In the genomic region with DNA sequence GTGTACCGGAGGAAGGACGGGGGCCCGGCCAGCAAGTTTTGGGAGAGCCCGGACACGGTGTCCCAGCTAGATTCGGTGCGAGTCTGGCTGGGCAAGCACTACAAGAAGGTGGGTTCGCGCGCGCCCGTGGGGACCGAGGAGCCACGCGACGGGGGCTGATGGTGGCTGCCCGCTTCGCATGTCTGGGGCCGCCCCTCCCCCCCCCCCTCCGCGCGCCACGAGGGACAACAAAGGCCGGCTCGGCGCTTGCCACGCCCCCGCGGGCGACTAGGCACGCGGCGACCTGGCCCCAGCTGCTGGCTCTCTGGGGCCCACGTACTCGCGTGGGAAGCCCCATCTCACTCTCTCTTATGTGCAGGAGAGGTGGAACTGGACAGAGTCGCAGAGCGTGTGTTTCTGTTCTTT, we compare ENCODE assay signal across 8 mouse cellular contexts. TPM values are rescaled to one million over a fixed set of nuclear protein-coding genes. Genes with fewer than 3 reads are reported as not detected.
A peak's percentile ranks its signal among the peaks of the same experiment; 100 is the strongest.
DNase-seq lines count a peak whose midpoint lies in the region; ATAC-seq and TF ChIP-seq lines count a peak whose summit lies in the region.

No protein-coding gene starts in this region.

- H3K4me3 ChIP-seq in forebrain, postnatal 0 days (ENCODE audit: low read depth, low read length) = peak overlapping the region; percentile 96
- peak overlapping the region; percentile 92 for H3K4me3 ChIP-seq in liver, embryonic 11.5 days (ENCODE audit: low read depth, low read length)
- peak overlapping the region; percentile 85 for H3K4me3 ChIP-seq in neural tube, embryonic 13.5 days

- no peaks in the 10 kb centered on the region for H3K27me3 ChIP-seq in forebrain, postnatal 0 days (ENCODE audit: insufficient read depth, low read length)
- no peaks in the 10 kb centered on the region for H3K27me3 ChIP-seq in liver, embryonic 11.5 days (replicated peaks; ENCODE audit: control insufficient read depth, insufficient read depth, low read length)
- H3K27me3 ChIP-seq in neural tube, embryonic 13.5 days = no peaks in the 10 kb centered on the region

- H3K9me3 ChIP-seq in forebrain, postnatal 0 days (ENCODE audit: low read length) = no peaks in the 10 kb centered on the region
- no peaks in the 10 kb centered on the region for H3K9me3 ChIP-seq in liver, embryonic 11.5 days (ENCODE audit: control insufficient read depth, low read length)
- H3K9me3 ChIP-seq in neural tube, embryonic 13.5 days = no peaks in the 10 kb centered on the region

- H3K36me3 ChIP-seq in forebrain, postnatal 0 days (ENCODE audit: insufficient read depth) = peaks cover 13% of the 10 kb centered on the region
- H3K36me3 ChIP-seq in liver, embryonic 11.5 days (ENCODE audit: control insufficient read depth, insufficient read depth, low read length) = peaks cover 17% of the 10 kb centered on the region
- peaks cover 25% of the 10 kb centered on the region for H3K36me3 ChIP-seq in neural tube, embryonic 13.5 days

- H3K27ac ChIP-seq in forebrain, postnatal 0 days (ENCODE audit: low read depth, low read length) = peak overlapping the region; percentile 92
- H3K27ac ChIP-seq in liver, embryonic 11.5 days (ENCODE audit: low read depth, low read length) = peak overlapping the region; percentile 99
- H3K27ac ChIP-seq in neural tube, embryonic 13.5 days (replicated peaks) = peak overlapping the region; percentile 94

- peak; percentile 66 for ATAC-seq in forebrain, postnatal 0 days
- ATAC-seq in liver, embryonic 11.5 days (replicated peaks; ENCODE audit: low FRiP score) = peak; percentile 48
- peak; percentile 78 for ATAC-seq in neural tube, embryonic 13.5 days (ENCODE audit: low read depth)

- peak overlapping the region; percentile 93 for H3K9ac ChIP-seq in forebrain, postnatal 0 days
- peak overlapping the region; percentile 97 for H3K9ac ChIP-seq in liver, embryonic 11.5 days (ENCODE audit: low read depth, low read length)
- H3K9ac ChIP-seq in neural tube, embryonic 13.5 days = peak overlapping the region; percentile 95

- H3K4me2 ChIP-seq in forebrain, postnatal 0 days (ENCODE audit: low read depth) = peak overlapping the region; percentile 61
- peak overlapping the region; percentile 92 for H3K4me2 ChIP-seq in liver, embryonic 11.5 days
- H3K4me2 ChIP-seq in neural tube, embryonic 13.5 days = peak overlapping the region; percentile 76

- TF ChIP-seq CTCF in forebrain, postnatal 0 days (IDR thresholded peaks at IDR 0.05; ENCODE audit: low read depth) = no peak

- DNase-seq in adrenal gland, postnatal 25 days = peak; percentile 44
- DNase-seq in adrenal gland, adult 18-20 months (ENCODE audit: low spot score in 2 of 2) = no peak
- peak; percentile 37 to 54 for DNase-seq in spleen, postnatal 36 days (ENCODE audit: low spot score in 2 of 2)
- DNase-seq in spleen, adult 18-20 months = no peak
- peak; percentile 66 for DNase-seq in forebrain, postnatal 0 days
- DNase-seq in liver, embryonic 11.5 days (ENCODE audit: low spot score) = no peak
- no peak for DNase-seq in cerebellum, postnatal 4 days (ENCODE audit: low spot score in 2 of 2)

- peaks cover 4% of the 10 kb centered on the region; the same call in 1 of the 2 replicates for H3K4me1 ChIP-seq in forebrain, postnatal 0 days (ENCODE audit: insufficient read depth)
- peaks cover 16% of the 10 kb centered on the region for H3K4me1 ChIP-seq in liver, embryonic 11.5 days (replicated peaks; ENCODE audit: control insufficient read depth, insufficient read depth, low read length)
- H3K4me1 ChIP-seq in neural tube, embryonic 13.5 days (replicated peaks) = peaks cover 48% of the 10 kb centered on the region

- 2% methylated on average over 32 of the region's 38 CpGs for WGBS in forebrain, postnatal 0 days
- 0% methylated on average over 36 of the region's 38 CpGs for WGBS in liver, embryonic 11.5 days
- 0% methylated on average over 38 of the region's 38 CpGs for WGBS in neural tube, embryonic 13.5 days

RNA-seq across cellular contexts. Expression of a gene that starts 14.6 kb away (rescaled TPM):
- 96.3 and 116 TPM in 2 replicates for total RNA-seq in adrenal gland, postnatal 25 days (2021)
- total RNA-seq in adrenal gland, adult 18-20 months (2021) = 100 to 1,000 TPM in 1 of 2 experiments, 10 to 100 TPM in 1; 95.9 to 107 TPM
- total RNA-seq in forebrain, postnatal 0 days (2014; rRNA removed) = 132 and 156 TPM in 2 replicates
- 98.6 and 117 TPM in 2 replicates for polyA plus RNA-seq in forebrain, postnatal 0 days (2015; fragmentation: Nextera tagmentation; extraction: Ambion mirVana)
- polyA plus RNA-seq in liver, embryonic 11.5 days (2014; fragmentation: Nextera tagmentation; extraction: Ambion mirVana) = 113 and 124 TPM in 2 replicates
- 155 and 188 TPM in 2 replicates for polyA plus RNA-seq in neural tube, embryonic 13.5 days (2015; fragmentation: Nextera tagmentation; extraction: Ambion mirVana)

RNA-seq across cellular contexts. Expression of a gene that starts 14.7 kb away (rescaled TPM):
- 62.0 and 67.1 TPM in 2 replicates for total RNA-seq in adrenal gland, postnatal 25 days (2021)
- total RNA-seq in adrenal gland, adult 18-20 months (2021) = 10 to 100 TPM; 39.4 to 52.7 TPM
- total RNA-seq in forebrain, postnatal 0 days (2014; rRNA removed) = 36.8 and 43.0 TPM in 2 replicates
- polyA plus RNA-seq in forebrain, postnatal 0 days (2015; fragmentation: Nextera tagmentation; extraction: Ambion mirVana) = 52.0 and 77.1 TPM in 2 replicates
- polyA plus RNA-seq in liver, embryonic 11.5 days (2014; fragmentation: Nextera tagmentation; extraction: Ambion mirVana) = 69.1 and 72.5 TPM in 2 replicates
- polyA plus RNA-seq in neural tube, embryonic 13.5 days (2015; fragmentation: Nextera tagmentation; extraction: Ambion mirVana) = 111 and 128 TPM in 2 replicates

Comparison
In these comparisons a context has a peak if more than half of its experiments do, and no peak if none do; other contexts are left out.
1. DNase-seq: peak in adrenal gland, postnatal 25 days (single experiment), spleen, postnatal 36 days (2 of 2) and forebrain, postnatal 0 days (single experiment); none in adrenal gland, adult 18-20 months (0 of 2), spleen, adult 18-20 months (0 of 2), liver, embryonic 11.5 days (single experiment) and cerebellum, postnatal 4 days (0 of 2).
2. Peak in every context shown above with its lines, with median percentiles within 50 percentile points of each other: ATAC-seq, H3K27ac ChIP-seq, H3K4me2 ChIP-seq, H3K4me3 ChIP-seq and H3K9ac ChIP-seq.